Mouse (Mus musculus): Measurements from ENCODE around the gene Nyx. TPM values are rescaled to one million over a fixed set of nuclear protein-coding genes. Genes with fewer than 3 reads are reported as not detected.

Nyx gene
- total RNA-seq (2023), result 0.15 to 0.55 TPM (median 0.22 TPM) in 4 replicates

DNA sequence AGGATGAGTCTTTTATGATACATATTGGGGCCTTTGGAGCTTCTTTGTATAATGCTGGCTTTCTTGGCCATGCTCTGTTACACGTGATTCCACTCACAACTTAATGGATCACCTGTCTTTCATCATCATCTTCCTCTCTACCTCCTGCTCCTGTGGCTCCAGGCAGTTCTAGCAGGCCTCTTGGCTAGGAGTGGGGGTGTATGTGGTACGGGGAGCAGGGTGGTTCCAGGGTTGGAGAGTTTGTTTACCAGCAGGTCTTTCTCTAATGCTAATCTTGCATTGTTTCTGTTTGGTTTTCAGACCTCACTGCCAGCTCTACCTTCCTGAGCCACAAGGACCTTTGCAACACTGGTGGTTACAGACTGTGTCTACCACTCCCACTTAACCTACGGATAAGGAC lies at the start of gene Nyx:
TSS of gene Nyx (plus strand) at position 301 of the 400 bp plus-strand sequence.

Other genes starting within 250 kb of the Nyx start
- 537 to 579 TPM (median 556 TPM) in 4 replicates for gene Ddx3x, start 185.1 kb upstream of the Nyx start, total RNA-seq (2023)
- 1.1 to 1.4 TPM (median 1.3 TPM) in 4 replicates for gene Gpr34, start 166.0 kb downstream of the Nyx start, total RNA-seq (2023)
- gene Gpr82, start 195.3 kb downstream of the Nyx start, total RNA-seq (2023), result not detected in 4 replicates

Data from B cell, adult 62 days (primary cell).